Mouse (Mus musculus): ENCODE results near the gene P4ha1.
A peak's percentile ranks its signal among the peaks of the same experiment; 100 is the strongest.

P4ha1 gene

GRCm38 (mm10) chr10:59324311-59325165, 1.4 kb downstream of the P4ha1 start:
- DNase-seq = peak; percentile 10 to 42

GRCm38 (mm10) chr10:59326612-59327315, 3.7 kb downstream of the P4ha1 start:
- DNase-seq = no peak

- no peak for DNase-seq
These were observed 4.2 kb downstream of the P4ha1 start for GRCm38 (mm10) chr10:59327316-59327710.

- no peak for DNase-seq
These were observed 8.6 kb downstream of the P4ha1 start for GRCm38 (mm10) chr10:59331546-59332256.

GRCm38 (mm10) chr10:59333400-59333799, 10.3 kb downstream of the P4ha1 start:
- DNase-seq = no peak

GRCm38 (mm10) chr10:59334899-59335798, 12.1 kb downstream of the P4ha1 start:
- DNase-seq = peak; percentile 29 to 53

- no peak for DNase-seq
These were observed 13.0 kb downstream of the P4ha1 start for GRCm38 (mm10) chr10:59336124-59336523.

GRCm38 (mm10) chr10:59346560-59346959, 23.5 kb downstream of the P4ha1 start:
- DNase-seq = no peak

GRCm38 (mm10) chr10:59348200-59348599, 25.1 kb downstream of the P4ha1 start:
- no peak for DNase-seq

GRCm38 (mm10) chr10:59349536-59349935, 26.4 kb downstream of the P4ha1 start:
- no peak for DNase-seq

GRCm38 (mm10) chr10:59353065-59353464, 30.0 kb downstream of the P4ha1 start:
- no peak for DNase-seq

GRCm38 (mm10) chr10:59354120-59354519, 31.0 kb downstream of the P4ha1 start:
- DNase-seq = no peak

GRCm38 (mm10) chr10:59355020-59355419, 31.9 kb downstream of the P4ha1 start:
- no peak for DNase-seq

GRCm38 (mm10) chr10:59358744-59359143, 35.6 kb downstream of the P4ha1 start:
- DNase-seq = no peak

- no peak for DNase-seq
These were observed 40.1 kb downstream of the P4ha1 start for GRCm38 (mm10) chr10:59363208-59363607.

GRCm38 (mm10) chr10:59364551-59364950, 41.5 kb downstream of the P4ha1 start:
- peak; percentile 60 to 77 for DNase-seq

- peak in 1 of 2 experiments; percentile 39 for DNase-seq
These were observed 42.9 kb downstream of the P4ha1 start for GRCm38 (mm10) chr10:59365804-59366589.

- peak in 1 of 2 experiments; percentile 36 for DNase-seq
These were observed 43.6 kb downstream of the P4ha1 start for GRCm38 (mm10) chr10:59366746-59367145.

- peak in 1 of 2 experiments; percentile 28 for DNase-seq
These were observed 44.1 kb downstream of the P4ha1 start for GRCm38 (mm10) chr10:59367206-59367605.

GRCm38 (mm10) chr10:59368729-59369128, 45.6 kb downstream of the P4ha1 start:
- DNase-seq = no peak

GRCm38 (mm10) chr10:59369426-59369825, 46.3 kb downstream of the P4ha1 start:
- no peak for DNase-seq

Measured in lung, adult 18-20 months (tissue).